Mouse (Mus musculus): ENCODE measurements at regions not wholly inside any gene's neighbourhood (a gene's known extent, or its start where the extent isn't known, plus 50 kb on each side); places are given as distances from the start of the nearest gene placed in this dataset.

- no peak for DNase-seq (ENCODE audit: low read depth, low spot score)
Observed at GRCm38 (mm10) chr3:119653007-119653565, 131.2 kb downstream of the Ptbp2 start.

GRCm38 (mm10) chr3:119638633-119639032 lies 145.6 kb downstream of the Ptbp2 start:
- no peak for DNase-seq (ENCODE audit: low read depth, low spot score)

- no peak for DNase-seq (ENCODE audit: low read depth, low spot score)
Observed at GRCm38 (mm10) chr3:119635641-119636040, 148.6 kb downstream of the Ptbp2 start.

GRCm38 (mm10) chr3:119633516-119633915 lies 150.8 kb downstream of the Ptbp2 start:
- no peak for DNase-seq (ENCODE audit: low read depth, low spot score)

- DNase-seq (ENCODE audit: low read depth, low spot score) = no peak
Observed at GRCm38 (mm10) chr3:119606116-119606515, 178.2 kb downstream of the Ptbp2 start.

- no peak for DNase-seq (ENCODE audit: low read depth, low spot score)
Observed at GRCm38 (mm10) chr3:119588872-119589416, 195.3 kb downstream of the Ptbp2 start.

GRCm38 (mm10) chr3:119587971-119588370 lies 196.3 kb downstream of the Ptbp2 start:
- DNase-seq (ENCODE audit: low read depth, low spot score) = no peak

GRCm38 (mm10) chr3:119575516-119575915 lies 208.8 kb downstream of the Ptbp2 start:
- no peak for DNase-seq (ENCODE audit: low read depth, low spot score)

GRCm38 (mm10) chr3:119537884-119538283 lies 246.4 kb downstream of the Ptbp2 start:
- no peak for DNase-seq (ENCODE audit: low read depth, low spot score)

- DNase-seq (ENCODE audit: low read depth, low spot score) = no peak
Observed at GRCm38 (mm10) chr3:119524510-119525123, 259.6 kb downstream of the Ptbp2 start.

- DNase-seq (ENCODE audit: low read depth, low spot score) = no peak
Observed at GRCm38 (mm10) chr3:119512596-119512995, 271.7 kb downstream of the Ptbp2 start.

GRCm38 (mm10) chr3:119509132-119509531 lies 275.1 kb downstream of the Ptbp2 start:
- DNase-seq (ENCODE audit: low read depth, low spot score) = no peak

GRCm38 (mm10) chr3:119503471-119503972 lies 280.7 kb downstream of the Ptbp2 start:
- no peak for DNase-seq (ENCODE audit: low read depth, low spot score)

- DNase-seq (ENCODE audit: low read depth, low spot score) = peak; percentile 89
Observed at GRCm38 (mm10) chr3:119498711-119499110, 285.6 kb downstream of the Ptbp2 start.

- no peak for DNase-seq (ENCODE audit: low read depth, low spot score)
Observed at GRCm38 (mm10) chr3:119497880-119498279, 286.4 kb downstream of the Ptbp2 start.

GRCm38 (mm10) chr3:119494580-119494979 lies 289.7 kb downstream of the Ptbp2 start:
- no peak for DNase-seq (ENCODE audit: low read depth, low spot score)

- peak; percentile 36 for DNase-seq (ENCODE audit: low read depth, low spot score)
Observed at GRCm38 (mm10) chr3:119492627-119493026, 291.6 kb downstream of the Ptbp2 start.

GRCm38 (mm10) chr3:119489336-119489735 lies 294.9 kb downstream of the Ptbp2 start:
- DNase-seq (ENCODE audit: low read depth, low spot score) = no peak
